Mouse (Mus musculus): ENCODE data around the gene Ank3. TPM values are rescaled to one million over a fixed set of nuclear protein-coding genes. Genes with fewer than 3 reads are reported as not detected.
A peak's percentile ranks its signal among the peaks of the same experiment; 100 is the strongest.

Gene Ank3
- total and polyA plus RNA-seq, 3 experiments = 3.2 to 6.7 TPM; not detected in 1

- TF ChIP-seq ZC3H11A (IDR thresholded peaks at IDR 0.05; ENCODE audit: low read depth, low read length) = no peak
- TF ChIP-seq RAD21 (IDR thresholded peaks at IDR 0.05; ENCODE audit: low read depth, low read length) = no peak
- no peak for TF ChIP-seq EP300 (IDR thresholded peaks at IDR 0.05; ENCODE audit: low read depth in 1 of 2, low read length in 2 of 2)
- no peak for TF ChIP-seq MAFK (IDR thresholded peaks at IDR 0.05; ENCODE audit: borderline replicate concordance, low read depth, low read length)
- TF ChIP-seq USF2 (IDR thresholded peaks at IDR 0.05; ENCODE audit: borderline replicate concordance in 1 of 2, insufficient read depth in 1 of 2, low read depth in 1 of 2, low read length in 2 of 2) = no peak
- no peak for TF ChIP-seq ELF1 (IDR thresholded peaks at IDR 0.05; ENCODE audit: low read depth, low read length)
- TF ChIP-seq HCFC1 (IDR thresholded peaks at IDR 0.05; ENCODE audit: low read depth, low read length) = no peak
- TF ChIP-seq MEF2A (IDR thresholded peaks at IDR 0.05; ENCODE audit: extremely low read depth, insufficient replicate concordance, low read depth, low read length, poor library complexity, severe bottlenecking) = no peak
- no peak for TF ChIP-seq E2F4 (IDR thresholded peaks at IDR 0.05; ENCODE audit: borderline replicate concordance, low read depth, low read length)
- no peak for TF ChIP-seq POLR2A (IDR thresholded peaks at IDR 0.05; ENCODE audit: control insufficient read depth in 1 of 2, insufficient read depth in 1 of 2, low read depth in 1 of 2, low read length in 2 of 2, poor library complexity in 1 of 2)
- no peak for TF ChIP-seq NELFE (IDR thresholded peaks at IDR 0.05; ENCODE audit: low read depth, low read length)
- no peaks in the 10 kb centered on the region for H3K79me2 ChIP-seq (ENCODE audit: control insufficient read depth, insufficient read depth, low read length, poor library complexity)
- H3K27me3 ChIP-seq (ENCODE audit: control insufficient read depth in 1 of 2, insufficient read depth in 2 of 2, low read length in 2 of 2) = peaks cover 0 to 3% of the 10 kb centered on the region in 2 experiments; a peak in 3 of 4 replicates
- no peak overlapping the region for H3K27ac ChIP-seq (ENCODE audit: control insufficient read depth, low read depth, low read length)
- H3K9me3 ChIP-seq (replicated peaks; ENCODE audit: insufficient read depth, low read length) = no peaks in the 10 kb centered on the region
- DNase-seq (ENCODE audit: low read depth, low spot score) = no peak
- no peaks in the 10 kb centered on the region; a peak in 1 of 4 replicates for H3K36me3 ChIP-seq (ENCODE audit: control insufficient read depth in 1 of 2, insufficient read depth in 2 of 2, low read length in 2 of 2)
- H3K9ac ChIP-seq (ENCODE audit: control insufficient read depth, low read depth, low read length, poor library complexity, severe bottlenecking) = no peak overlapping the region
- no peak overlapping the region for H3K4me3 ChIP-seq (ENCODE audit: control insufficient read depth in 1 of 2, insufficient read depth in 1 of 2, low read depth in 2 of 2, low read length in 2 of 2)
- peaks cover 2 to 5% of the 10 kb centered on the region in 2 experiments; a peak in 2 of 4 replicates for H3K4me1 ChIP-seq (ENCODE audit: control insufficient read depth in 1 of 2, insufficient read depth in 2 of 2, low read length in 2 of 2)
Measured at GRCm38 (mm10) chr10:69883935-69884680, 485.5 kb downstream of the Ank3 start.

GRCm38 (mm10) chr10:69888399-69888798 is 489.8 kb downstream of the Ank3 start:
- 0 out of 4 replicates have a peak, but pooled peaks cover 0 to 1% of the 10 kb centered on the region in 2 experiments for H3K27me3 ChIP-seq (ENCODE audit: control insufficient read depth in 1 of 2, insufficient read depth in 2 of 2, low read length in 2 of 2)
- peaks cover 0 to 11% of the 10 kb centered on the region in 2 experiments; a peak in 2 of 4 replicates for H3K36me3 ChIP-seq (ENCODE audit: control insufficient read depth in 1 of 2, insufficient read depth in 2 of 2, low read length in 2 of 2)
- no peaks in the 10 kb centered on the region for H3K79me2 ChIP-seq (ENCODE audit: control insufficient read depth, insufficient read depth, low read length, poor library complexity)
- peaks cover 2 to 18% of the 10 kb centered on the region in 2 experiments; a peak in 2 of 4 replicates for H3K4me1 ChIP-seq (ENCODE audit: control insufficient read depth in 1 of 2, insufficient read depth in 2 of 2, low read length in 2 of 2)
- H3K9me3 ChIP-seq (replicated peaks; ENCODE audit: insufficient read depth, low read length) = no peaks in the 10 kb centered on the region
- H3K4me3 ChIP-seq (ENCODE audit: control insufficient read depth in 1 of 2, insufficient read depth in 1 of 2, low read depth in 2 of 2, low read length in 2 of 2) = peak overlapping the region; percentile 29 to 34; a peak in 2 of 4 replicates
- peak; percentile 89 for DNase-seq (ENCODE audit: low read depth, low spot score)
- H3K9ac ChIP-seq (ENCODE audit: control insufficient read depth, low read depth, low read length, poor library complexity, severe bottlenecking) = peak overlapping the region; percentile 51; the same call in 1 of the 2 replicates
- H3K27ac ChIP-seq (ENCODE audit: control insufficient read depth, low read depth, low read length) = peak overlapping the region; percentile 20; the same call in 1 of the 2 replicates
- TF ChIP-seq RCOR1 (IDR thresholded peaks at IDR 0.05; ENCODE audit: low read depth, low read length) (peak; percentile 44; the same call in 1 of the 2 replicates), MAX (IDR thresholded peaks at IDR 0.05; ENCODE audit: low read length) (0 out of 2 replicates have a peak, but pooled peaks have one; percentile 36), NELFE (IDR thresholded peaks at IDR 0.05; ENCODE audit: low read depth, low read length) (0 out of 2 replicates have a peak, but pooled peaks have one; percentile 43), GATA1 (IDR thresholded peaks at IDR 0.05; ENCODE audit: low read depth, low read length) (peak; percentile 67), ELF1 (IDR thresholded peaks at IDR 0.05; ENCODE audit: low read depth, low read length) (peak; percentile 63), MEF2A (IDR thresholded peaks at IDR 0.05; ENCODE audit: extremely low read depth, insufficient replicate concordance, low read depth, low read length, poor library complexity, severe bottlenecking) (no peak), ZMIZ1 (IDR thresholded peaks at IDR 0.05; ENCODE audit: low read depth, low read length) (no peak), POLR2AphosphoS5 (IDR thresholded peaks at IDR 0.05; ENCODE audit: borderline replicate concordance, low read depth, low read length) (no peak), SMC3 (IDR thresholded peaks at IDR 0.05; ENCODE audit: low read depth, low read length) (no peak), CHD2 (IDR thresholded peaks at IDR 0.05; ENCODE audit: low read length) (no peak; the same call in none of the 2 replicates), JUND (IDR thresholded peaks at IDR 0.05; ENCODE audit: low read depth, low read length) (no peak), NRF1 (IDR thresholded peaks at IDR 0.05; ENCODE audit: insufficient read depth, low read depth, low read length, poor library complexity, severe bottlenecking) (no peak), SIN3A (IDR thresholded peaks at IDR 0.05; ENCODE audit: low read length) (peak; percentile 79), UBTF (IDR thresholded peaks at IDR 0.05; ENCODE audit: borderline replicate concordance, insufficient read depth, low read depth, low read length) (no peak), ZC3H11A (IDR thresholded peaks at IDR 0.05; ENCODE audit: low read depth, low read length) (no peak), ZKSCAN1 (IDR thresholded peaks at IDR 0.05; ENCODE audit: low read depth, low read length) (no peak), CTCF (IDR thresholded peaks at IDR 0.05 in 2 of 3, conservative IDR thresholded peaks at IDR 0.05 in 1 of 3; ENCODE audit: control insufficient read depth in 1 of 3, insufficient read depth in 1 of 3, low read depth in 2 of 3, low read length in 3 of 3, poor library complexity in 1 of 3, severe bottlenecking in 1 of 3) (no peak; a peak in 1 of 6 replicates), KAT2A (conservative IDR thresholded peaks at IDR 0.05; ENCODE audit: low read depth, low read length) (peak; percentile 78; the same call in 1 of the 2 replicates), EP300 (IDR thresholded peaks at IDR 0.05; ENCODE audit: low read depth in 1 of 2, low read length in 2 of 2) (peak in 1 of 2 experiments; percentile 28; a peak in 1 of 4 replicates), TCF12 (IDR thresholded peaks at IDR 0.05; ENCODE audit: low read depth, low read length) (no peak), HCFC1 (IDR thresholded peaks at IDR 0.05; ENCODE audit: low read depth, low read length) (peak; percentile 97), POLR2AphosphoS2 (IDR thresholded peaks at IDR 0.05; ENCODE audit: low read length) (no peak)

Measured in MEL (cell line).